Mouse (Mus musculus) heart, adult 2 months (tissue): ENCODE measurements around the gene Fam240a. TPM values are rescaled to one million over a fixed set of nuclear protein-coding genes. Genes with fewer than 3 reads are reported as not detected.
A peak's percentile ranks its signal among the peaks of the same experiment; 100 is the strongest.

Experiments
- DNase-seq, 2 experiments: peaks; one replicate each; pipeline ENCODE4 v3.0.0; 2021
- H3K27ac ChIP-seq: fragments of 200-600 bp; 2 replicates; pipeline ENCODE4 v1.8.1; 2022
- H3K27me3 ChIP-seq: fragments of 200-500 bp; 2 replicates; pipeline ENCODE4 v1.6.1; 2012; ENCODE audit warnings: mild to moderate bottlenecking, low read length, inconsistent platforms, mixed read lengths; ENCODE audit not compliant: control insufficient read depth, insufficient read depth
- H3K36me3 ChIP-seq: fragments of 200-500 bp; 2 replicates; pipeline ENCODE4 v1.6.1; 2012; ENCODE audit warnings: low read length, inconsistent platforms; ENCODE audit not compliant: control insufficient read depth, insufficient read depth
- H3K4me1 ChIP-seq: fragments of 200-500 bp; 2 replicates; pipeline ENCODE4 v1.6.1; 2011; ENCODE audit warnings: low read length; ENCODE audit not compliant: control insufficient read depth, insufficient read depth
- H3K4me3 ChIP-seq: fragments of 200-600 bp; 2 replicates; pipeline ENCODE4 v1.8.1; 2022
- H3K79me2 ChIP-seq: fragments of 200-500 bp; replicated peaks from 2 replicates; pipeline ENCODE4 v1.6.1; 2012; ENCODE audit warnings: mild to moderate bottlenecking, inconsistent platforms, low read length, moderate library complexity, mixed read lengths; ENCODE audit not compliant: control insufficient read depth, insufficient read depth
- H3K9ac ChIP-seq: fragments of 200-500 bp; 2 replicates; pipeline ENCODE4 v1.6.1; 2012; ENCODE audit warnings: low read depth, mild to moderate bottlenecking, control low read depth, inconsistent platforms, low read length, mixed read lengths
- CTCF ChIP-seq: fragments of 200-600 bp; IDR thresholded peaks from 2 replicates; pipeline ENCODE4 v1.8.1; 2022; ENCODE audit warnings: antibody characterized with exemption, mild to moderate bottlenecking, moderate library complexity
- EP300 ChIP-seq: fragments of 200-500 bp; IDR thresholded peaks from 2 replicates; pipeline ENCODE4 v1.6.1; 2011; ENCODE audit warnings: low read depth, low read length, control low read depth; ENCODE audit not compliant: insufficient read depth
- POLR2A ChIP-seq: fragments of 200-500 bp; IDR thresholded peaks from 2 replicates; pipeline ENCODE4 v1.6.1; 2011; ENCODE audit warnings: mild to moderate bottlenecking, low read depth, low read length, control low read depth; ENCODE audit not compliant: insufficient read depth
- WGBS: fragments of 180-500 bp; shearing (Covaris S2); methylation state at CpG from one replicate; pipeline ENCODE4 v1.1.7; 2018; 5-methylcytosine and 5-hydroxymethylcytosine counted together
- intact Hi-C: fragments of 180-260 bp; cut with DNase I; formaldehyde crosslinking; loops from one replicate; pipeline ENCODE4 v1.15.1; 2025
- polyA plus RNA-seq: library from polyadenylated mRNA; depleted of rRNA; stranded (reverse); fragments of >200 nt; gene quantifications from 2 replicates; pipeline ENCODE4 v1.2.3, GENCODE M21; 2012
- total RNA-seq, 2 experiments: library from RNA; stranded (reverse); gene quantifications; 2 replicates each; pipeline ENCODE4 v1.2.3; 2021

Gene Fam240a
- total and polyA plus RNA-seq, 3 experiments, result not detected

- H3K4me1 ChIP-seq, result peaks cover 10% of the 10 kb centered on the region
- H3K27me3 ChIP-seq, result no peaks in the 10 kb centered on the region
- H3K9ac ChIP-seq, result no peak overlapping the region
- intact Hi-C loops, result no loop called here
- H3K27ac ChIP-seq, result no peak overlapping the region
- 94% methylated on average over 14 of the region's 14 CpGs for WGBS
- H3K4me3 ChIP-seq, result no peak overlapping the region
- TF ChIP-seq CTCF (no peak), POLR2A (no peak)
- H3K36me3 ChIP-seq, result no peaks in the 10 kb centered on the region
- no peak for DNase-seq
- no peaks in the 10 kb centered on the region for H3K79me2 ChIP-seq
Observed at GRCm38 (mm10) chr9:110888935-110889334, 27.7 kb downstream of the Fam240a start.

- TF ChIP-seq POLR2A, result no peak
- no peak for TF ChIP-seq CTCF
- TF ChIP-seq EP300, result no peak
- H3K79me2 ChIP-seq, result no peaks in the 10 kb centered on the region
- 66% methylated on average over 9 of the region's 9 CpGs for WGBS
- intact Hi-C loops, result no loop called here
- H3K4me1 ChIP-seq, result peaks cover 9% of the 10 kb centered on the region
- H3K9ac ChIP-seq, result no peak overlapping the region
- H3K27me3 ChIP-seq, result no peaks in the 10 kb centered on the region
- no peaks in the 10 kb centered on the region for H3K36me3 ChIP-seq
- H3K4me3 ChIP-seq, result no peak overlapping the region
- no peak overlapping the region for H3K27ac ChIP-seq
- no peak for DNase-seq
Observed at GRCm38 (mm10) chr9:110887388-110888303, 29.0 kb downstream of the Fam240a start.

DNA sequence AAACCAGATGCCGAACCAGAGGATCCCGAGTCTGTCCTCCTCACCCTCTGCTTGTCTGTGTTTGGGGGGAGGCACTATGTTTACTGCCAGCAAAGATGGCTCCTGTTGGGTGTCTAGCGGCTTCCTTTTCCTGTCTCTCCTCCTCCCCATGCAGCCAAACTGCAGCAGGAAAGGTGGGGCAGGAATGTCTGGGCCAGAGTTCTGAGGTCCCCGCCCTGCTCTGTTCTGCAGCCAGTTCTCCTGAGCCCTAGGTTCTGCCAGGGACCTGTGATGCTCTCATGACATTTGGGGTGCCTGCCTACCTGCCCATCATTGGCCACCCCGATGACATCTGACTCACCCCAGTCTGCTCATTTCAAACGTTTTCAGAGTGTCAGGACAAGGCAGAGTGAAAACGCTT is 34.7 kb downstream of the Fam240a start:
- Histone ChIP-seq H3K4me1 (peaks cover 16% of the 10 kb centered on the region), H3K27ac (peak overlapping the region; percentile 98), H3K79me2 (no peaks in the 10 kb centered on the region), H3K9ac (peak overlapping the region; percentile 3; the same call in 1 of the 2 replicates), H3K4me3 (peak overlapping the region; percentile 90), H3K36me3 (no peaks in the 10 kb centered on the region), H3K27me3 (no peaks in the 10 kb centered on the region)
- 55% methylated on average over 7 of the region's 7 CpGs for WGBS
- intact Hi-C loops, result loop anchor here (2.0 kb wide), 2 partner anchors 39 to 109 kb away; partner anchors contain the start of gene Rtp3
- peak; percentile 68 to 75 for DNase-seq
- TF ChIP-seq CTCF, result no peak
- 0 out of 2 replicates have a peak, but pooled peaks have one; percentile 51 for TF ChIP-seq POLR2A
- TF ChIP-seq EP300, result peak; percentile 81

DNA sequence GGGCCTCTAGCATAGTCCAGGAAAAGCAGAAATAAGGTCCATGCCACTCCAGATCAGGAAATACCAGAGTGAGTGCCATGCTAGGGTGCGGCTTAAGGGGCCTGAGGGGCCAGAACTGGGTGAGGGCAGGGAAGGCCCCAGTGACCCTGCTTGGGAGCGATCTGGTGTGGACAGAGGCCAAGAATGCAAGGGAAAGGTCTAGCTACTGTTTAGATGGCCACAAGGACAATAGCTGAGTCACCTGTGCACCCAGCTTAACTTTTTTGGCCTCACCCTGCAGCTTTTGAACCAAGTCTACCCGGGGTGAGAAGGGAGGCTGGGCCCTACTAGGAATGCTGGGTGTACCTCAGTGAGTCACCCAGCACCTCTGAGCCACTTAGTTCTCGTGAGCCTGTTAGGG is 35.9 kb downstream of the Fam240a start:
- no peak for TF ChIP-seq CTCF
- TF ChIP-seq POLR2A, result no peak
- no peak for TF ChIP-seq EP300
- 41% methylated on average over 4 of the region's 4 CpGs for WGBS
- no peaks in the 10 kb centered on the region for H3K79me2 ChIP-seq
- peak overlapping the region; percentile 98 for H3K27ac ChIP-seq
- H3K27me3 ChIP-seq, result no peaks in the 10 kb centered on the region
- H3K4me1 ChIP-seq, result peaks cover 18% of the 10 kb centered on the region
- no peak for DNase-seq
- H3K36me3 ChIP-seq, result no peaks in the 10 kb centered on the region
- peak overlapping the region; percentile 70 for H3K9ac ChIP-seq
- intact Hi-C loops, result loop anchor here (2.0 kb wide), 2 partner anchors 40 to 110 kb away; partner anchors contain the start of gene Rtp3
- peak overlapping the region; percentile 90 for H3K4me3 ChIP-seq

DNA sequence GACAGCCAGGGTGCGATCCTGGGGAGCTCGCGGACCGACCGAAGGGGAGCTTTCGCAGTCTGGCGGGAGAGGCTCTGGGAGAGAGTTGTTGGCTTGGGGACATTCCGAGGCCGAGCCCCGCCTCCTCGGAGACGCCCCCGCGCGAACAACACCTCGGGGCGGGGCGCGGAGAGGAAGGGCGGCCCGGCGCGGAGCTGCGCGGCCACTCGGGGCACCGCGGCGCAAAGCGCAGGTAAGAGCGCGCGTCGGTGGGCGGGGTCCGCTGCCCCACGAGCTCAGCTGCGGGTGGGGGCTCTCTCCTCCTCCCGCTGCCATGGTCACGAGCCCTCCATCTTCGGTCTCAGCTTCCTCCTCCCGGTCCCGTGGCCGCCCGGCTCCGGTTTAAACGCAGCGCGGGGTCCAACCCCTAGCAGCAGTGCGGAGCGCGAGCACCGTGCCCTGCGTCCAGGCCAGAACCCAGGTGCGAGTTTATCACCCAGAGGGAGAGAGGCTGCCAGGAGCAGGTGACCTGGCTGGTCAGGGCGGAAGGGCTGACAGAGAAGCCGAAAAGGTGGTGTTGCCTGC is 36.6 kb downstream of the Fam240a start, which contains the start of gene Tmie:
Tmie (minus strand) TSS at position 116 of the 564 bp plus-strand sequence.
- Histone ChIP-seq H3K79me2 (no peaks in the 10 kb centered on the region), H3K27me3 (no peaks in the 10 kb centered on the region), H3K9ac (peak within 1 kb of the TSS; percentile 80), H3K27ac (peak within 1 kb of the TSS; percentile 98), H3K4me1 (peaks cover 18% of the 10 kb centered on the region), H3K4me3 (peak within 1 kb of the TSS; percentile 90), H3K36me3 (no peaks in the 10 kb centered on the region)
- peak; percentile 90 to 91 for DNase-seq
- WGBS, result under 1% methylated on average over 57 of the region's 57 CpGs
- TF ChIP-seq CTCF (peak; percentile 25), EP300 (peak; percentile 53; the same call in 1 of the 2 replicates), POLR2A (peak; percentile 95)
- intact Hi-C loops, result loop anchor here (2.0 kb wide), 2 partner anchors 41 to 111 kb away; partner anchors contain the start of gene Rtp3
